Mouse (Mus musculus): ENCODE measurements at regions not wholly inside any gene's neighbourhood (a gene's known extent, or its start where the extent isn't known, plus 50 kb on each side); places are given as distances from the start of the nearest gene placed in this dataset.

DNA sequence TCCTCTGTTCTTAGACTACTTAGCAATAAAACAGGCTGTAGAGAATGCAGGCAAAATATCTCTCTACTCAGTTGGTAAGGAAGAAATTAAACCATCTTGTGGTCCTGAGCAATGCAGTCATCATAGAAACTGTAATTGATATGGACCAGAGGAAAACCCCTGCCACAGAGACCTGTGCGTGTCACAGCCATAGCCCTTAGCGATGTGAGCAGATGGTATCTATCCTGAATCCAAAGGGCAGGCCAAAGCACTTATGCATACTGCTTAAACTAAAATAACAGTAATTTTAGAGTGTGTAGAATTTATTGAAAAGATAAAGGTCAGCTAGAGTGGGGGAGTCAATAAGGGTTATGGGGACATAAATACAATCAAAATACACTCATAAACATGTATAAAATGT is 212.0 kb downstream of the Kcnrg start:
- no peak for DNase-seq (ENCODE audit: low spot score)

DNA sequence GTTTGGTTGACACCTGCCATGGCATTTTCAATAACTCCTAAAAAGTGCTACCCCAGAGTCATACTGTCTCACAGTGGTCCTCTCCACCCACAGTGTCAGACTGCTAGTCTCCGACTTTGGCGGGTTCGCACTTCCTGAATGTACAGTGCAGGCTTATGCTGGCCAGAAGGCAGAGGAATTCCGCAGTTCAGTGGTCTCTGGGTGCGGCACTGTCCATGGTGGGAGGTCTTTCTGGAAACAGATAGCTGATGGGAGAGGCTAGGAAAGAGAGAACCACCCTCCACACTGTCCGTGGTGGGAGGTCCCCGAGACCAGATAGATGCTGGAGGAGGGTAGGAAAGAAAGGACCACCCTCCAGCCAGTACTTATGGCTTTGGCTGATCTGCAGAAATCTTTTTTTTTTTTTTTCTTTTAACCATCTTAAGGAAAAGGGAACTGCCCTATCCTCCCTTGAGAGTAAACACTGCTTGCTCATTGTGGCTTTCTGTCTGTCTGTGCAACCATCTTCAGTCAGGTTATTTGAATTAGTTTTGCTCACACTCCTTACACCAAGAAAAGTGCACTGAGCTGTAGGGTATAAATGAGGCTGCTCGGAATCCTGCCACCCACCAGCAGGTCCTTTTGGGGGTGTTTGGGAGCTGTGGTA is 227.2 kb downstream of the Kcnrg start:
- no peak for DNase-seq (ENCODE audit: low spot score)

DNA sequence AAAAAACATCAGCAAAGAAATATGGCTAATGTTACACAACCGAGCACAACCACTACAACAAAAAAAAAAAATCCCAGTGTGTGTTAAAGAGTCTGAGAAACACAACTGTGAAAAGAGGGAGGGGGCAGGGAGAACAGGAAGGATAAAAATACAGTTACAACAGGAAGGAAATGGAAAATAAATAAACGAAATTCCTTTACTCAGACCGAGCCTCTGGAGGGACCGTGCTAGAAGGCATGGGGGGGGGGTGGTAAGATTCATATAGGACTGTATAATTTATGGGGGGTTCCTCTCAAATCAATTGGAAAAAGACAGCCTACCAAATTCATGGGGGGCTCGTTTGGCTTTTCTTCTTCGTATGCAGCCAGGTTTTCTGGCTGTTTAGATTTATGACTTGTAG is 228.5 kb downstream of the Kcnrg start:
- peak; percentile 8 for DNase-seq (ENCODE audit: low spot score)

DNA sequence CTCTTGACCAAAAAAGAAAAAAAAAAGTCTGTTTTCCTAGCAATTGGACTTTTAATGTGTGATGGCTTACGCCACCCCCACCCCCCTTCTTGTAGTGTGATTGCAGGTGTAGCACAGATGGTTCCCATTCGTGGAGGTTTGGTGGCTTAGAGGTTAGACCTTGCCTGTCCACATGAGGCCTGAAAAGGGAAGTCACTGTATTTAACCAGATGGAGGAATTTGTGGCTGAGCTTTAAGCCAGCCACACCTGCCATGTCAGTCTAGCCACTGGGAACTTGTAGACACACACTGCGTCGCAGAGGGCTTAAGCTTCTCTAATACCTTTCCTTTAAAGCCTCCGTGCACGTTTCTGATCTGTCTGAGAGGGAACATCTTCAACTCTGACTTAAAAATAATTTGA is 229.0 kb downstream of the Kcnrg start:
- no peak for DNase-seq (ENCODE audit: low spot score)

DNA sequence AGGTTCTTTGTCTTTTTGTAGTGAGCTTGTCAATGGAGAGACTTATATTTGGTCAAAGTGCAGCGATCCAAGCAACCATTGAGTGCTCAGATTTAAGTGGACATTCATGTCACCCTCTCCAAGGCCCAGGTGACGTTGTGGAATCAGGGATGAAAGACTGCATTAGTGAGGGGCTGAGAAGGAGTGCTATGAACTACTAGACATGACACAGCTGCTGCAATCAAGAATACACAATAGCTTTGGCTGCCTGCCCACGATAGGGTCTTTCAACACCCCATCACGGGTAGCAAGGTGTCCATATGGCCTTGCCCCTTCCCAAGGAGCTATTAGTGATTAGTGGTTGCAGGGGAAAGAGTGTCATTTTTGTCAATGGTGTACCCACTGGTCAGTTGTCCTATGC is 229.7 kb downstream of the Kcnrg start:
- DNase-seq (ENCODE audit: low spot score): no peak

DNA sequence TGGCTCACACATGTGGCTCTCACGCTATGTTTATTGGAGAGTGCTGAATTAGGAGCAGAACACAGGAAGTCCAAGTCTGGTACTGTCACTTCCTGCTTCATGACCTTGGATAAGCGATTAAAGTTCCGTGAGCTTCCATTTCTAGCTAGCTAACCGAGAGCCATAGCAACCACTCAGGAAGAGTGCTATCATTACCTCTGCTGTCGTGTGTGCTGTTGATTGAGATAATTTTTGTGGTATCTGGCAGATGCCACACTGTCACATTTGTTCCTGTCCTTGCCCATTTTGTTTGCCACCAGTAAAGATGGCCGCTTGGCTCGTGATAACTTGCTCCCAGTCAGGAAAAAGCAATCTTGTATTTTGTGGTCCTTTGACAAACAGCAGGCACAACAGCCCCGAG is 230.6 kb downstream of the Kcnrg start:
- DNase-seq (ENCODE audit: low spot score): no peak

DNA sequence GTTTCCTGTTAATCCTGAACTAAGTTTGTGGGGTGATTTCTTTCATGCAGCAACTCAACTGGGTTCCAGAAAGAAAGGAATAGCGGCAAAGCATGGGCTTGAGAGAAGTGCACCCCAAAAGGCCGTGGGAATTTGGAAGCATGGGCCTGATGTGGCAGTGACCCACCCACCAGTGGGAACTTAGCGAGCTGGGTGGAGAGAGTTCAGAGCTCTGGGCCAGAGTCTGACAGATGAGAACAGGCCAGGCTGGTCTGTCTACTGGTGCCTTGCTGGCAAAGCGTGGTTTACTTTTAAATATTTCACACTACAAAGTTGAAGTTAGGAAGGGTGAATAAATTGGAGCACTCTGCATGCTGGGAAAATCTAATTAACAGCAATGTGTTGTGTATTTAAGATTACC is 235.2 kb downstream of the Kcnrg start:
- no peak for DNase-seq (ENCODE audit: low spot score)

DNA sequence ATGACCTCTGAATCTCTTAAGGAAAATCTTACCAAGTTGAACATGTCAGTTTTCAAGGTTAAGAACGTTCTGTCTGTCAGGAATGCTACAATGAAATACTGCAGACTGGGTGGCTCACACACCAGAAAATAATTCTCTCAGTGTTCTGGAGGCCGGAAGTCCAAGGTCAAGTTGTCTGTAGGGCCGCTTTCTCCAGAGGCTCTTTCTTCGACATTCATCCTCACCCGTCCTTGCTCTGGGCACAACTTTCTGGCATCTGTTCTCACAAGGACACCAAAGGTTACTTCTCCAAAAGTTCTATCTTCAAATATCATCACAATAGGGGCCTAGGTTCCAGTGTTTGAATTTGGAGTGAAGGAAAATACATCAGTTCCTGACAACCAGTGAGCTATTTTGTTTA is 239.2 kb downstream of the Kcnrg start:
- no peak for DNase-seq (ENCODE audit: low spot score)

DNA sequence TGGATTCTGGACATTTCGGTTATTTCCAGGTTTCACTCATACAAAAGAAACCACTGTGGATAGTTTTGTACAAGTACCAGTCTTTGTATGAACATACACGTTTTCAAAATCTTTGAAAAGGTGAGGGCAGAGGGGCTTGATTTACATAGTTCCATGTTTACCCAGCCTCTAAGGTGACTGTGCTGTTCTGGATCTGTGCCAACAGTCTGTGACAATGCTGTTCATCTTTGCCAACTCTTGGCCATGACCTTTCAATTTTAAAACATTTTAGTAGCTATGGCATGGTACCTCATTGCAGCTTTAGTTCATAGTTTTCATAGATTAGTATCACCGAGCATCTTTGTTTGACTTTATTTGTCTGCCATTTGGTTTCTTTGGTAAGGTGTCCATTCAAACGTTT is 243.0 kb downstream of the Kcnrg start:
- DNase-seq (ENCODE audit: low spot score): no peak

DNA sequence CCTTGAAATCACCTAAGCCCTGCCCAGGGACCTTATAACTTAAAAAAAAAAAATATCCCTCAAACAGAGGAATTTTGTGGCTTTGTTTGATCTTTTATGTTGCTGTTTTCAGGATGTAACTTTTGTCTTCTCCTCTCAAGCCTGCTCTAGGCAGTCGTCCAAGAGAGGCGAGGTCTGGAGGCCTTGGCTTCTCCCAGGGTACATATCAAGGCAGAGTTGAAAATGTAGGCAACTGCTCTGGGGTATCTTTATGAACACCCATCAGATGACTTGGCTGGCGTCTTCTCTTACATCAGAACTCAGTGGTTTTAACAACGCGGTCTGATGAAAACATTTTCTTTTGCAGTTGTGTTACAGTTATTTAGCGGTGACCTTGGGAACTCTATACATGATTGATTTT is 250.4 kb downstream of the Kcnrg start:
- DNase-seq (ENCODE audit: low spot score): no peak

DNA sequence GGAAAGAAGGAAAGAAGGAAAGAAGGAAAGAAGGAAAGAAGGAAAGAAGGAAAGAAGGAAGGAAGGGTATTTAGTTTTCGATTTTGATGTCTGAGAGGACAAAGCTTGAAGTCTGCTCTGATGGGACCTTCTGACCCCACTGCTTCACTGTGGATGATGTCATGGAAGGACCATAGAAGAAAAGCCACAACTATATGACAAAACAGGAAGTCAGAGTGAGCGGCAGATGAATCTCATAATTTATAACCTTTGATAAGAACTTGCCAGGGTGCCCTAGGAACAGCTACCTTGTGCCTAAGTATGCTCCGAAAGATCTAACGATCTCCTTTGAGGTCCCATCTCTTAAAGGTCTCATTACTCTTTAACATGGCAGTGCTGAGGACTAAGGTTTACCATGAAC is 253.4 kb downstream of the Kcnrg start:
- DNase-seq (ENCODE audit: low spot score): no peak

DNA sequence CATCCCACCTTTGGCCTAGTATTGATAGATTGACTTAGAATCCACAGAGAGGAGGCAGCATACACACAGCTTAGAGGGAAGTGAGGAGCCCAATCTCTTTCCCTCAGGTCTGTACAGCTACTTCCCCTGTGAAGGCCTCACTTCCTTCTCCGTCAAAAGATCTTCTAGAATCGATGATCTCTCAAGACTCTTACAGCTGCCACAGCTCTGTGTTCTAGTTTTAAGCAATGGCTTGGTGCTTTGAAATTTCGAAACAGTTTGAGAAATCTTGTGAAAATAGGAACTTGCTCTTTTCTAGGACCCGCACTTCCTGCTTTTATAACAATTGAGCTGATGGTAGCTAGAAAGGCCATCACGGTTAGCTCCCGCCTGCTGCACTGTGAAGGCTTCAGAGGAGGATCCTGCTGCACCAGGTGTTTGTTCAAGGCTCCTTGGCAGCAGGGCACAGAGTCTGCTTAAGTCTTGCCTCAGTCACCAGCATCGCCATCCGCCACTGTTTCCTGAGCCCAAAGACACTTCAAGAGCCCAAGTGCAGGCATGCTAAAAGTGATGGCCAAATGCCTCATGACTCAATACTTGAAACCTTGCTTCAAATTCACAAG is 254.2 kb downstream of the Kcnrg start:
- peak; percentile 43 for DNase-seq (ENCODE audit: low spot score)

DNA sequence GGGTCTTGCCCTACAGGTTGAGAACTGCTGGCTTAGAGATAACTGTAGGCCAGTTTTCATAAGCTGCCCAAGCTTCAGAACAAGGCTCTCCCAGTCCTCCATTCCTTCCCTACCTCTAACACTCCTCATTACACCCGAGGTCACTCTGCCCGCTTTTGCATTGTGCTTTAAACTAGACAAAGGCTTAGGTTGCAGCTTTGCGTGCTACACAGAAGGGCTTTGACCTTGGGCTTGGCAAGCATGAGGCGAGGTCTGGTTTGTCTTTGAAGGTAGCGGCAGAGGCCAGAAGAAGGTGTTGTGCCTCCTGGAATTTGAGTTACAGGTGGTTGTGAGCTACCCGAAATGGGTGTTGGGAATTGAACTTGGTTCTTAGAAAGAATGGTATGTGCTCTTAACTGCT is 255.7 kb downstream of the Kcnrg start:
- no peak for DNase-seq (ENCODE audit: low spot score)

DNA sequence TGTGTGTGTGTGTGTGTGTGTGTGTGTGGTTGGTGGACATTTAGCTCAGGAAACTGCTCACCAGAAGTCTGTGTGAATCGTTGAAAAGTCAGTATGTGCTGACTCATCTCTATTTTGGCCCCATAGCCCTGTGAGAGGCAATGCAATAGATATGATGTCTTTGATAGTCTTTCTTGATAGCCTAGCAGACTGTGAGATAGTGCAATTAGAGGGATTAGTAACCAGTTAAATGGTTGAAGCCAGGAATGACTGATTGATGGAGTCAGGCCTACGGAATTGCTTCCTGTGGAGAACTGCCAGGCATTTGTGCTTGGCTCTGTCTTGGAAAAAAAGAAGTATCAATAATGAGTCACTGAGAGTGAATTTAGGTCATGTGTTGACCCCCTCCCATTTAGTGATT is 256.2 kb downstream of the Kcnrg start:
- DNase-seq (ENCODE audit: low spot score): no peak

DNA sequence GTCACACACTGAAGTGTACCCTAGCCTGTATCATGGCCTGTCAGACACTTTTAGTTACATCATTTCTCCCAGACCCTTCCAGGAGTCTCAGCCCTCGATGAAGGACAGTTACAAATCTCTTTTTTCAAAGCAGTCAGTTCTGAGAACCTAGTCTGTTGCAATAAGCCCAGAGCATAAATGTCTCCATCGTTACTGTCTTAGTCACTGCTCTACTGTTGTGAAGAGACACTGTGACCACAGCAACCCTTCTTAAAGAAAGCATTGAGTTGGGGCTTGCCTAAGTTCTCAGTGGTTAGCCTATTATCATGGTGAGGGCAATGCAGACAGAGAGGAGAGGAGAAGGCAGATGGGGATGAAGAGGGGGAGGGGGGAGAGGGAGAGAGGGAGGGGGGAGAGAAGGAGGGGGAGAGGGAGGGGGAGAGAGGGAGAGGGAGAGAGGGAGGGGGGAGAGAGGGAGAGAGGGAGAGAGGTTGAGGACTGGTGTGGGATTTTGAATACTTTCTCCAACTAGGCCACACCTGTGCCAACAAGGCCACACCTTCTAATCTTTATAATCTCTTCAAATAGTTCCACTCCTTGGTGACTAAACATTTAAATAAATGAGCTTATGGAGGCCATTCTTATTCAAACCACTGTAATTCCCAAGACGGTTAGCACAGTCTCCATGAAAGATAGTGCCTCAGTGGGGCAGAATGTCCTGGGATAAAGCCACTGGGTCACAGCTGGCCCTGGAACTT is 259.4 kb downstream of the Kcnrg start:
- DNase-seq (ENCODE audit: low spot score): peak; percentile 7

DNA sequence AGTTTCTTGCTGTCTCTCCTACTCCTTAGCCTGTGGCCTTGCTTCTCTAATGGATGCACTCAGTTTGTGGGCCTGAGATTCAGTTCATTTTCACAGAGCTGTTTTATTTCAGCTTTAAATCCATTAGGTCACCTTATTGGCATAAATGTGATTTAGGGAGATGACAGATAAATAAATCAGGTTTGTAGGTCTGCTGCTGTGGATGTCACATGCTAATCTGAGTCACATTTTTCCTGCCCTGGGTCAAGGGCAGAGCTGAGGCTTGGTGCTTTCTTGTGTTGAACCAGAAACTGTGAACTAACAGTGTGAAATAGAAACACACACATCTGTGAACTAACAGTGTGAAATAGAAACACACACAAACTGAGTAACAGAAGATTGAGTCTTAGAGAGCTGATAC is 266.9 kb downstream of the Kcnrg start:
- DNase-seq (ENCODE audit: low spot score): no peak

DNA sequence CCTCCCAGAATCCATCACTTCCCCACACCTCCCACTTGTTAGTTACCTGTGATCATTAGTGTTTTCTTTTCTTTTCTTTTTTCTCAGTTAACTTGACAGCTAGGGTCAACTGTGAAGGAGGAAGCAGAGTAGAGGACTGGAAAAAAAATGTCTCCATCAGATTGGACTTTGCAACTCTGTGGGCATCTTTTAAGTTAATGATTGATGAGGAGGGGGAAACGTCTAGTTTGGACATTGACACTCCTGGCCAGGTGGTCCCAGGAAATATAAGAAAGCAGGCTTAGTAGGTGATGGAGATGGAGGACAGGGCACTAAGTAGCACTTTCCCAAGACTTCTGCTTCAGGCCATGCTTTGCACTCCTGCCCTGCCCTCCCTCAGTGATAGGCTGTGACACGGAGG is 272.2 kb downstream of the Kcnrg start:
- DNase-seq (ENCODE audit: low spot score): no peak

DNA sequence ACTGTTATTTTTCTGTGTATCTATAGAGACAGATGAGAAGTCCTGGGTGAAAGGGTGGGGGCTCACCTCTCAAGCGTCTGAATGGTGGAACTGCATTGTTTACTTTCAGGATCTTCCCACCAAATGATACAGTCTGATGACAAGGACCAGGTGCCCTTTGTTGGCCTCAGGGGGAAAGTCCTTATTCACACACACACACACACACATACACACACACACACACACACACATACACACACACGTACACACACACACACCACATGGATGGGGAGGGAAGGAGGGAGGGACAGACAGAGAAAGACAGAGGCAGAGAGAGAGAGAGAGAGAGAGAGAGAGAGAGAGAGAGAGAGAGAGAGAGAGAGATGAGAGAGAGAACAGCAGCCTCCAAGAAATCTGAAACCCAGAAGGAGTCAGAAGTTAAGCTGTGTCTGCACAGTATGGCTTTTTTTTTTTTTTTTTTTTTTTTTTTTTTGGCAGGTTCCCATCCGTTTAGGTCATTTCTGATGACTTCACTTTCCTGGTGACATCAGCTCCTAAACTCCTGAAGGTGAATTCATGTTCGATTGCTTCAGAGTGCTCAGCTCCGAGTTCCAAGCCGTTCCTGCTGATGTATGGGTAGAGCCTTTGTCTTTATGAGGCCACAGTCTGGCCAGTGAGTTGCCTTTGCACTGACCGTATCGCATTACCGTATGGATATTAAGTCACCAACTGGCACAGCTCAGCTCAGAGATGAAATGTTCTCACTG is 273.4 kb downstream of the Kcnrg start:
- DNase-seq (ENCODE audit: low spot score): no peak

DNA sequence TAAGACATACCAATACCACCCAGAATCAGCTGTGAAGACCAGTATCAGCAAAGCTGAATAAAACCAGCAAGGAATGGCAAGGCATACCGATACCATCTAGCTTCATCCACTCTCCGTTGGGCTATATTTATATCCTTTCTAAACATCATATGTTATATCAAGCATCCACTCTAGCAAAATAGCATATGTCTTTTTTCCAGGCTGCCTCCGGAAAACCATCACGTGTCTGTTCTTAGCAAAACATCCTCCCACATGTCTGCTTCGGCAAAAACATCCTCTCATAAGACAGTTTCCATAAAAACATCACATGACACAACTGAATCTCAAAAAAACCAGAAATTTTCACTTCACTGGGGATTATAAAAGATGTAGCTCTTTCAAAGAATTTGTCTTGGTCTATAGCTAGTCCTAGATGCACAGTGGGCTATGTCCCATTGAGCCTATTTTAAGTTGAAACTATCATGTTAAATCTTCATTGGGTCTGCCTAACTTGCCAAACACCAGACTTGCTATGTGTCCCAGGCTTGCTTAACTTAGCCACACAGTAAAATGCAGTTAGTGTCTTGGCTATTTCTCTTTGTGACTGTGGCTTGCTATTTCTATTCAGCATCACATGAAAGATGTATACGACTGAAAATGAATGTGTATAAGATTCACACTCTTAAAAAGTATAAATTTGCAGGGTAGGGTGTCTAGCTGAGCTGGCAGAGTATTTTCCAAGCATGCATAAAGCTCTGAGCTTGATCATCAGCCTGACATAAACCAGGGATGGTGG is 278.2 kb downstream of the Kcnrg start:
- DNase-seq (ENCODE audit: low spot score): no peak

DNA sequence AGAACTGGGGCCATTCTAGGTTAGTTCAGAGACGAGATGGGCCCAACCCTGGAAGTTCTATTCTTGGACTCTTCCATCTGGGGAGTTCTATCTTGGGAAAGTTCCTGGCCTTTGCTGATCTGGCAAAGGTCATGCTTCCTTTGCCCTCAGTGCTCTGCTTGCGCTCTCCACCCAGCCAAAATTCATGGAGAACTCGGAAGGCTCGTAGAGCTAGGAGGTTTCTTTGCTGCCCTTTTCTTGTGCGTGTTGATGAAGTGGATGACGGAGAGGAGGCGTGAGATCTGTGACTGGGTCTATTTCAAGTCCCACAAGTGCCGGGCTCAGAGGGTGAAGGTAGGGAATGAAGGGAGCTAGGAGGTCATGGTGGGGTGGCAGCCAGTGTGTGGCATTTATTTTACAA is 282.4 kb downstream of the Kcnrg start:
- no peak for DNase-seq (ENCODE audit: low spot score)

DNA sequence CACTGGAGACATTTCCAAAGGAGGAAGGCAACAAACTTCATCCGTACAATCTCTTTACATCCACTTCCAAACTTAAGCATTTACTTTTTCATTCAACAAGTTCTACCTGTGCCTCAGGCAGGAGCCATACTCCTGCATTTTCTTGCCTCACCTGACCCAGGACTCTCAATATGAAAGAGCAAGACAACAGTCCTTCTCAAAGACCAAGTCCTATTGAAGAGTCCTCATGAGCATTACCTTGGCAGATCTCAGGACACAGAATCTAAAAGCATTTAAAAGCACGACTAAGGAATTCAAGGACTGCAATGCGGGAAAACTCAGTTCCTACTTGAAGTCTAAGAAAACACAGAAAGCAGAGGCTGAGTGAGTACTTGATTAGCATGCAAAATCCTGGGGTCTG is 286.5 kb downstream of the Kcnrg start:
- peak; percentile 38 for DNase-seq (ENCODE audit: low spot score)

DNA sequence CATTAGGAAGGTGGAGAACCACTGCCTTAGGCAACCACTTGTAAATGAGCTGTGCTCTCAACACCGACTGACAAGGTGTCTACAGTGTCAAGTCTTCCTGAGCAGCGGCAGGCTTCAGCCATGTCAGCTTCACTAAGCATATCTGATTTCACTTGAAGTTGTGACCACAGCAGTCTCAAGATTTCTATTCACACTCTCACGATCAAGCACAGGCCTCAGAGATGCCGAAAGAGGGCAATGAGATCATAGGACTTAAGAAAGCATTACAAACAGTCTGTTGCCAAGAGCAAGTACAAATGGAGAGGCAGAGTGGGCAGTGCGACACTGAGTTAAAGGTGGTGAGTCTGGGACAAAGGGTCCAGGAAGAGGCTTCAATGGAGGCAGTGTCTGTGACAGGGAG is 289.6 kb downstream of the Kcnrg start:
- peak; percentile 8 for DNase-seq (ENCODE audit: low spot score)
